Mouse (Mus musculus): ENCODE measurements at regions not wholly inside any gene's neighbourhood (a gene's known extent, or its start where the extent isn't known, plus 50 kb on each side); places are given as distances from the start of the nearest gene placed in this dataset.

DNA sequence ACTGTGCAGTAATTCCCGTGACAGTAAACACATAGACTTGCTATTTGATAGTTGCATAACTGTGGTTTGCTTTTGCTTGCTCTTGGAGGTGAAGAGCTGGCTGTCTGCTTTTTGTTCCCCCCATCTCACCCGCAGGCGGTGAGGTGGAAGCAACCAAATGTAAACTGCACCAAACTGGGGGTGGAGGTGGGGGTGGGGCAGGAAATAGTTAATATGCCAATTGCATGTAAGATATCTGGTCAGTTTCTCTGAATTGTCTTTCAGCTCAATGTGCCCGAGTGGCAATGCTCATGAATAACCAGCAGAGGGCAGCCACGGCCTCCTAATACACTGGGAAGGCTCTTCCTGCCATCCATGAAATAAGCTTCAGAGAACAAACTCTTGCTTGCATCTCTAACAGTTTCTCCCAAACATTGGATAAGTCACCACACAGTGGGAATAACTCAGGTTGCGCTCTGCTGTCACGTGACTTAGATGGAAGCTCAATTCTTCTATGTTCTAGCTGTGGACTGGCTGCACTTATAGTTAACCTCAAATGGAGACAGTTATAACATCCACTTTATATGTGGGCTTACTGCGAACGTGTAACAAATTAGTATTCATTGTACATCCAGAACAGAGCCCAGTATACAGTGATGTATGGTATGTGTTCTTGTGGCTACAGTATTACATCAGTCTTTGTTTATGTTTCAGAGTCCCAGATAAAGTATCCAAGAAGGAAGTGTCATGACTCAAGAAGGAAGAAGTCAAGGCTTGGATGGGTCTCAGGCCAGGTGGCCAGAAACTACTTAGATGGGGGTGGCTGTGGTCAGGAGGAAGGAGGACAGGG is 62.0 kb upstream of the Egflam start:
- DNase-seq = peak in 1 of 2 experiments; percentile 9

DNA sequence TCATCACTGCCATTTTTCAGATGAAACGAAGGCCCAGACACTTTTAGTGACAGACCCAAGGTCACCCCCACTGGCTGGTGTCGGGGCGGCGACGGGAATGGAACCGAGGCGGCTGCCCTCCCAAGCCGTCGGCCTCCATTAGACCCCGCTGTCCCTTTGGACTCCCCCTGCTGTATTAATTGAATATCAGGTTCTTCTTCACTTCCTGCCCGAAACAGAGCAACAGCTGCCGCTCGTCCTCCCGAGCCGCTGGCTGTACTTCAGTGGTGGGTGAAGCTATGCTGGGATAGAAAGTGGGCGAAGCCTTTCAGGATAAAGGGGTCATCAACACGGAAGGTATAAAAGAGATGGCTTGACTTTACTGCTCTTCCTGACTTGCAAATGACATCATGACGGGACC is 64.4 kb upstream of the Egflam start:
- no peak for DNase-seq

DNA sequence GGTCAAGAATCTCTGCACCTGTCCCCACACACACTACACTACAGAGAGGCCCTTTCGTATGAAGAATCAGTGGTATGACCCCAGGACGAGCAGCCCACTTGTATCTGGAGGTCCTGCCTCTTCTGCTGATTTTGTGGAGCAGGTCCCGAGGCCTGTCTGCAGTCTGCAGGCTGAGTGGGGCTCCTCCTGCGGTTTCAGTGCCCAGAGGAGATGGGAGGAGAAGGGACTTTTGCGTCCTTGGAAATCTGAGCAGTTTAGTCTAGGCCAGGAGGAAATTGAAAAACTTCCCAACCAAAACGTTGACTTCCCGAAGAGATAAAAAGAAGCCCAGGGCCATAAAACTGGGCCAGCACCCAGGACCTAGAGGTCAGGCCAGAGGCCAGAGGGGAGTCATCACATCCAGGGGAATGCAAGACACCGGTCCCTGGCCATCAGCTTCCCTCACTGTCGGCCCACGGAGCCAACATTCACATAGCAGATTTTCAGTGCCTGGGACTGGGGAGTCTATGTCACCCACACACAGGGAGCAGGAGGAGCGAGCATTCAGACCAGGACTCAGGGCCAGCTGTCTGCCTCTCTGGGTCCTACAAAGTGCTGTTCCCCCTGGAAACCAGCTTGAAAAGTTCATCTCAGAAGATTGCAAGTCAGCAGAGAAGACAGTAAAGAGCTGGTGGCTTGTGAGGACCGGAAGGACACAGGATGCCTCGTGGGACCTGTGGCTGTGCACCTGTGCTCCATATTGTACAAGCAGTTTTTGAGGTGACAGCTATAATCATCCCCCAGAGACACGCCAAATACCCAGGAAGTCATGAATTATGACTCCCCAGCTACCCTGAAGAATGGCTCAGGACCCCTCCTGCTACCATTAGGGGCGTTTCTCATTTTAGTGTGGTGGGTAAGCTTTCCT is 65.5 kb upstream of the Egflam start:
- DNase-seq = peak; percentile 16 to 51

DNA sequence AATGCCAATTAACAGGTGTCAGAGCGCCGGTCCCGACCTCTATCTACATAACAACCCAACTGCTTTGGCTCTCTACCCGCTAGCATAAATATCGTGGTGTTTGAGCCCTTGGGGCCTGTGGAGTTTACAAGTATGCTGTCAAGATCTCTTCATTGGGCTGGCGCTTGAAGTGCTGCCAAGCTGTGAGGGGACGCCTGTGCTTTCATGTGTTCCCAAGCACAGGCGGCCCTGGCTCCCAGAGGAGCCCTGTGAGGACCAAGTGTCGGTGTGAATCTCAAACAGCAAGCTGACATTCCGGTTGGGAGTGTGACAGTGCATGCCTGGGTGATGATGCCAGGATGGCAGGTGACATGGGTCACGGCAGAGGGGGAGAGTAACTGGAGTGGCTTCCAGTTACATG is 82.0 kb upstream of the Egflam start:
- no peak for DNase-seq

DNA sequence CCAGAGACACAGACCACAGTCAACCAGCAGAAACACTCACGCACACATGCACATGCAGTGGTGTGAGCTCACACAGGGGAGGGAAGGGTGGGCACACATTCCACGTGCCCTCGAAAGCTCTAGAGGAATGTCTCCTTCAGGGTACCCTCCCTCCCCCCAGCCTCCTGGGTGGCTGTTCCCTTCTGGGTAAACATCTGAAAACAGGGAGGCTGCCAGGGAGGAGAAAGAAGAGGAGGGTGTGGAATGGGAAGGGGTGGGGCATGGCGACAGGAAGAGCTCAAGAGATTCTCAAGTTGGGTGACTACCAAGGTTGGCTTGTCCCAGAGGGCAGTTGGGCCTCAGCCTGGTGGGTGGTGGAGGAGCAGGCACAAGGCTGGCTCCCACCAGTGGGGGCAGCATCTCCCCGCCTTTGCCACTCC is 82.6 kb upstream of the Egflam start:
- DNase-seq = no peak

DNA sequence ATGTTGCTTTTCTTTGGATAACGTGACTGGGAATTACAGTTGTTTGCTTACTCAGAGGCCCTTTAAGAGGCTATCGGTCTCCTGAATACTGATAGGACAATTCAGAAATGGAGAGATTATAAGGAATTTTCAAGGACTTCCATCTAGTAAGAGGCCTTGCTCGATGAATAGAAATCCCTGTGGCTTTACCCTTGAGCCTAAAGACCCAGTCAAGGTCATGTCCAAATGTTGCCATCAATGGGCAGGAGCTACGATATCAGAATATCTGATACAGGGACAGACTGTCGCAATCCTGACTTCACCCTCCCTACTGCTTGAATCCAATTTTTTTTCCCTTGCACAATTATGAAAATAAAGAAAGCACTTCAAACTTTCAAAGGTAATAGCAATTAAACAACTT is 85.5 kb upstream of the Egflam start:
- no peak for DNase-seq

DNA sequence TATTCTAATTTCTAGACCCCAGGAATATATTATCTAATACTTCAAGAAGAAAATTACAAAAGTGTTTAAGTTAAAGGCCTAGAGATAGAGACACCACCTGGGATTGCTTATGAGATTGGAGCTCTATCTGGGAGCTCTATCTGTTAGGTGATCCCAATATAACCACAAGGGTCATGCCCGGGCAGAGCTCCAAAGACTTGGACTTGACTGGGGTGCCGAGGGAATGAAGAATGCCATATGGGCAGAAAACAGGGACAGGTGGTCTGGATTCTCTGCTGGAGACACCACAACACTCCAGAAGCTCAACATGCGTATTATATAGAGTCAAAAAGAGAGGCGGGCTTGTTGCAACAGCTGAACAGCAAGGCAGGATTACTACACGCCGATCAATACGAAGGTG is 92.9 kb upstream of the Egflam start:
- no peak for DNase-seq

DNA sequence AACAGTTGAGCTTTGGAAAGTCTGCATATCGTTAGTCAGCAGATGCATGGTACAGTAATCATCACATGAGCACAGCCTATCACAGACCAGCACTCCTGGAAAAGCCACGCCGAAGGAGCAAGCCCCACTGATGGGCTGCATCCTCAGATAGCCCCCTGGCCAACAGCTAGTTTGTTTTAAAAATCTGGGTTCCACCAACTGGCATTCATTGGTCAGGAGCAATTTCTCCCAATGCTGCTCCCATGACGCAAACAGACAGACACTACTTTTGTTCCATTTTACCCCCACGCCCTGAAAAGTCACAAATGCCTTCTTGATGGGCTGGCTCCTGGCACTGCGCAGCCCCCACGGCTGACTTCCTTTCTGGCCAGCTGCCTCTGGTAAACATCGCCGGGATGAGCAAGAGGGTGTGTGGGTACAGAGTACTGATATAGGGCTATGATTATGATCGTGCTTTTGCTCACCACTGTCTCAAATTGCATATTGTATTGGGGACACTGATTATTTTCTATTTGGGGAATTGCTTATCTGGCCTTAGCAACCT is 95.0 kb upstream of the Egflam start:
- no peak for DNase-seq

DNA sequence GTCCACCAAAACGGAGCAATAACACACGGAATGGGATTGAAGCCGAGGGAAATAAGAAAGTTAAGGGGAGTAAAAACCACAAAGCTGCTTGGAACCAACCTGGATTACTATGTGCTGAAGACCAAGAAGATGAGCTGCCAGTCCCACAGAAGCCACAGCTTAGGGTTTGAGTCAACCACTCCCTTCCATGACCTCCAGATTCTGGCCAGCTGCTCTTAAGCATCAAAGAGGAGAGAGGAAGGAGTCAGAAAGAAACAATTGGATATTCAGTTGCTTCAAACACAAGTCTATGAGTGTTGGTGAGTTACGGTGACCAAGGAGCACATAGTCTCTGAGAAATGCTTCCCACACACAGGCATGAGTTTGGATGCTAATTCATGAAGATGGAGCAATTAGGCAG is 99.7 kb upstream of the Egflam start:
- no peak for DNase-seq

DNA sequence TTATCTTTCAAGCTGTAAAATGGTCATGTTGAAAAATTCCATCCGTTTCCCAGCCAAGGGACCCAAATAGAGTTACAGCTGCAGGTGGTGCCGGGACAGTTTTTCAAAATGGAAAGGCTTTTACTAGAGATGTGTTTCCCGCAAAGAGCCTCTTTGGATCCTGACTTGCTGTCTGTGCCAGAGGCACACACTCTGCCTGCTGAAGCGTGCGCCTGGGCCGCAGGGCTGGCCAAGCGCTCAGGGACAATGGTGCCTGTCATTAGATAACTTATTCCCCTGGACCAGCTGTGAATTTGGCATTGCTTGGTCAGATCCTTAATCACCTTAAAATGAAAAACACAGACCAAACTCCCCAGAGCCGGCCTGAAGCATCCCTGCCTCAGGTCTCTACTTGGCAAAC is 110.3 kb upstream of the Egflam start:
- no peak for DNase-seq

DNA sequence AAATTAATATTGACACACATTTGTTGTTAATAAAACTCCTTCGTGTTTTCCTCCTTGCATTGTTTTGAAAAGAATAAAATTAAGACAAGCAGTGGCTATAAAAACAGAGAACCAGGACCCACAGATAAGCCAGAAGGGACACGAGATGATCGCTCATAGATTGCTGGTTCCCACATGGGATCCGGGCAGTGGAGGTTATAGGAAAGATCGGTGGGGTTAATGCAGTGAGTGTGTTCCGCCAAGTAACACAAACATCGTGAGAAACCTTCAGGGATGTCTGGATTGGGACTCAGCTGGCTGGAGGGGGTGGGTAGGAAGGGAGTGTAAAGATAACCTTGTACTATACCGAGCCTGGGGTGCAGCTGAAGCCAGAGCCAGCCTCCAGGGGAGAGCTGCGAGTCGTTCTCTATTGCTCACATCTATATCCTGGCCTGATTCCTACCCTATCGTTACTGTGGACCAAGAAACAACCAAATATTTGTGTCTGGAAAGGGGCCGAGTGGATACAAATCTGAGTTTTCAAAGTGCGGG is 116.6 kb upstream of the Egflam start:
- DNase-seq = no peak

DNA sequence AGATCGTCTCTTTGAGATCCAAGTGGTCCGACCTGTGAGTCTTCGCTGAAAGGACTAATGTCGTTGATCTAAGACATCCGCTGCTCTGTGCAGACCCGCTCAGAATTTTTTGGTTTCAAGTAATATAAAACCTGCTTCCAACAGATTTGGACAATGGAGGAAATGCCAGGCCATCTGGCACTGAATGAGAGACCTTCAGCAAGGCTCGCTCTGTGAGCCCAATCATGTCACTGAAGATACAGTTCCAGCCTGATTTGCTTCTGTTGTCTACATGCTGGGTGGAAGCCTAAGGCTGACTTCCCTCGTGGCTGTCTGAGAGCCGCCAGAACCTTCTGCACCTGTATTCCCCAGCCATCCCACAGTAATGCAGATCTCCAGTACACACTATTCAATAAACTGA is 123.4 kb upstream of the Egflam start:
- no peak for DNase-seq

DNA sequence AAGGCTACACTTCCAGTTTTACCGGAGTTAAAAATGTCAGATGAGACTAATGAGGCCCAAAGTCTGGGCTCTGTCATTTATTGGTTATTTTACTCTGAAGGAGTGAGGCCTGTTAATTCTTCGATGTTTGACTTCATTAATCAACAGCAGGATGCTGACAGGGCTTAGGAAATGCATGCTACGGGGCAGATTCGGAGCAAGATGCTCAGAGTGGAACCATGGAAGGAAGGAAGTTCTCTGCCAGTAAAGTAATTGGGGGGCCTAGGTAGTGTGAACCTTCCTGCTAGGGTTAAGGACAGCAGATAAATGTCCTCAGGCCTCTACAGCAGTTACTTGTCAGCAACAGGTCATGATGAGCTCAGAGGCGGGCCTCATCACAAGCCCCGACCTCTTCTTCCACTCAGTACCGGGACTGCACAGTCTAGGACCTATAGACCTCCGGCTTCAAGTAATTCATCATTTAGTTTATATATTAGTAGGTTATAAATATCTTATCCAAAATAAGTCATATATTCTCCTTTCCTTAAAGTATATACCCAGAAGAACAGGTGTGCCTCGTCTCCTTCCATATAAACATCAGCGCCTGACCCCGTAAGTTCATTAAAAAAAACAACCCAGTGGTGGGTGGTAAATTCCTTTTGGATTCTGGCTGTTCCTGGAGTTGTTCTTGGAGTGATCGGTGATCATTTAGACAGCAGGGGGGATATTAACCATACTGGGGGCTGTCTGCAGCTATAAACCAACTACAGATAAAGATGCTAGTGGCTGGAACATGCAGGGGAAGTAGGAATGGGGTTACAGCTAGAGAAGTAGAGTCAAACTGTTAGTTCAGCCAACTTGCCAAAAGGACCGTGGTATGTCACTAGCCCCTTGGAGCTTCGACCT is 124.9 kb upstream of the Egflam start:
- DNase-seq = no peak

DNA sequence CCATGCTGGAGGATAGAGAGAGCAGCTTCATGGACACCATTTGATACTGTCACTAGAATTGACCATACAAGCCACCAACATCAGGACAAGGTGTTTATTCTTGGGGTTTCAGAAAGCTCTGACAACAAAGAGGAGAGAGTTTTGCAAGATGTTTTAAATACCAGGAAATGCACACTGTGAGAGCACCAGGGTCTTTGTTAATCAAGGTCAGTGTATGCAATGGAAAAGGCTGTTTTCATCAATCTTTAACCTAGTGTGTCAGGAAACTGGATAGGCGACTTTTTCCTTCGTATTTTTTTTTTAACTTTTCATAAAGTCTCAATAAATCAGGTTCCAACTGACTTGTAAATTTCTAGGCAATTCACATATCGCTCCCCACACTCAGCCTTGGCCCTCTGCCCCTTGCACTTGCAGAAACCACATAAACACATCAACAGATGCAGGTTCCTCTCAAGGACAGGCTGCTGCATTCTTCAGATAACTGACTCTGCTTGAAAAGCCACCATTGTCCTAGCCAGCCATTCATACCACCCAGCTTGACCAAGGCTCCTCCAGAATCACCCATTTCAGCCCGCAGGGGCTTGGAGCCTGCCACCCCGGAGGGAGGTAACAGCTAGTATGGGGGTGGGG is 132.9 kb upstream of the Egflam start:
- no peak for DNase-seq

DNA sequence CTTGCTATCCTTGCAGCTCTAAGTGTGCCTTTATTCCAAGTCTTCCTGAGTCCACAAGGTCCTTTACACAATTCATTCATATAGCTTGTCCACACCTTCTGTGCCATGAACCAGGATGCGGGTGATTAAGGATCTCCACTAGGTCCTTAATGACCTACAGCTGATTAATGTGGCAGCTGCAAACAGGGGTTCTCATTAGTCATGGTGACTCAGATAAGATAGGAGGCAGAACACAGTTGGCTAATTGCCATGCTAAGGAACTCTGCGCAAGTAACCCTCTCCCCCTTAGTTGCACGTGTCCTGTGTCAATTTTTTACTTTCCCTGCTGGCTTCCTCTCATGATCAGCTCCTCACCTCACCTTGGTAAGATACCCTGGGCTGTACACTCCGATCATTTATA is 139.7 kb upstream of the Egflam start:
- no peak for DNase-seq

DNA sequence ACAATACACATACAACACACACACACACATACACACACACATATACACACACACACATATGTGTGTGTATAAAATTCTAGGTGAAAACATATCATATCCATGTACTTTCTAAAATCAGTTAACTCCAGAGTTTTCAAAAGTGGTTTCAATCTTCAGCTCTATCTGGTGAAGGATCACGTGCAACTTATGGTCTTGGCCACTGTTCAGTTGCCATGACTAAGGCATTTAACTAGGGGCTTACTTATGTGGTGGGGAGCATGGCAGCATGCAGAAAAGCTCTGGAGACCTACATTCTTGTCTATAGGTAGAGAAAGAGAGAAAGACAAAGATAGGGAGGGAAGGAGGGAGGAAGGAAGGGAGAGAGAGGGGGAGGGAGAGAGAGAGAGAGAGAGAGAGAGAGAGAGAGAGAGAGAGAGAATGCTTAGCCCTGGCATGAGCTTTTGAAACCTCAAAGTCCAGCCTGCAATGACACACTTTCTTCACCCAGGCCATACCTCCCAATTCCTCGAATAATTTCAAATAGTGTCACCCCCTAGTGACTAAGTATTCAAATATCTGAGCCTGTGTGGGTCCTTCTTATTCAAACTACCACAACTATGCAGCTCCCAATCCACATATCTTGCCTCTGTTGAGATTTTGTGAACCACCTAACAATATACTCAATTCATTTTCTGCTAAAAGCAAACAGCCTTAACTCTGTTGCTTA is 155.1 kb upstream of the Egflam start:
- no peak for DNase-seq

DNA sequence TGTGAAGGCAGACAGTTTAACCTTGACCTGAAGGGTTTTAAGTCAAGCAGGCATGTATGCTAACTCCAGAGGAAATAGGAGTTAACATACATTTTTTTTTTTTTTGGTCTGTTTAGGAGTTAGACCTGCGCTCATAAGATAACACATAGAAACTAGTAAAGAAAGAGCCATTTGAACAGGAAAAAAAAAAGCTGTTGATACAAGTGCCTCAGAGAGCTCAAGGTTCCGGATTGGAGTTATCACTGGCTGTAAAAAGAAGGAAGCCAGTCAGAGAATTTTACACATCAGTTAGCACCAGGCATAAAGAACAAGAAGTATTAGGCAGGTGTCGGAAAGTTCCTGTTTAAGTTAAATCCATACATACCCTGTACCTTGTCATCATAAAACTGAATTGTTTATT is 156.2 kb upstream of the Egflam start:
- no peak for DNase-seq

DNA sequence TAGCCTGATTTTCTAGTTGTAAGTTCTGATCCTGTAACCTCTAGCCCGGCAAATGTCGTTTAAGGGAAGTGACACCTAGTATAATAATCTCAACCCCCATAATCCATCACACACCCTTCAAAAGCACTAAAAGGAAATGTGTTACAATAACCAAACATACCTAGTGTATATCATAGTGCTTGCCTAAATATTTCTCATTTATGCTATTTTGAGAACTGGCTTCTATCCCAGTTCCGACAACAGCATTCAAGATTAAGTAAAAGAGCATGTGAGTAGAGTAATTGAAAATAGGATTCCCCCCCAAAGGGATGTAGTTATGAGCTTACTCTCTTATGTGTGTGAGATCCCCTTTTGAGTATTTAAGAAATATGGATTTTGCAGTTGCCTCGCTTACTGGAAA is 165.1 kb upstream of the Egflam start:
- DNase-seq = no peak

DNA sequence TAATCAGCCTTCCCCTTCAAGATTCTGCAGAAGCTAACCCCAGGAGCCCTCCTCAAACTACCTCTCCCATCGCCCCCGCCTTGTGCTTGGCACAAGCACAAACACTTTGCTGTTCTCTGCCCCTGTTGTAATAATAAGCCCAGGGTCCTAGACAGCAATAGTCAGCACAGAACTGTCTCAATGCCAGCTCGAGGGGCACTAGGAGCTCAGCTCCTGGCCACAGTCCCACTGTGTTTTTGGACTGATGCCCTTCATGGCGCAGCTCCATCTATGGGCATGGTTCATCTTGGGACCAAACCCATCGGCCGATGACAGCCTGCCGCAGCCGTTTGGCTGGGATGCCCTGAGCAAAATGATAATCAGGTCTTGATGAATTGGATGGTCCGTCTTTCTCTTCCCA is 165.5 kb upstream of the Egflam start:
- DNase-seq = no peak

DNA sequence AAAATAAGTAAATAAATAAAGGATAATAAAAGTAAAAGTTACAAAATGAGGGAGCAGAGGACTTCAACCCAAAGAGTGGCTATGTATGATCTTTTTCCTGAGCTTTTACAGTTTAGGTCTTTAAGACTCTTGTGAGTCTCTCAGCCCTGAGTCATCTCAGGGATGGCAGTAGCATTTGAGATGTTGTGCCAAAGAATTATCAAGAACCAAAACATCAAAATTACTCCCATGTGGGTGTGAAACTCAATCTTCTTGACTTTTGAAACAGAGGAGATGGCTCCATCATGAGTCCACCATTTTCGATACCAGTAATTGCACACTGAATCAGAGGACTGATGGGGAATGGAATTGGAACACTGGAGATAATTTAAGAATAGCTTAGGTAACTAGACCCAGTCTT is 174.0 kb upstream of the Egflam start:
- DNase-seq = no peak

DNA sequence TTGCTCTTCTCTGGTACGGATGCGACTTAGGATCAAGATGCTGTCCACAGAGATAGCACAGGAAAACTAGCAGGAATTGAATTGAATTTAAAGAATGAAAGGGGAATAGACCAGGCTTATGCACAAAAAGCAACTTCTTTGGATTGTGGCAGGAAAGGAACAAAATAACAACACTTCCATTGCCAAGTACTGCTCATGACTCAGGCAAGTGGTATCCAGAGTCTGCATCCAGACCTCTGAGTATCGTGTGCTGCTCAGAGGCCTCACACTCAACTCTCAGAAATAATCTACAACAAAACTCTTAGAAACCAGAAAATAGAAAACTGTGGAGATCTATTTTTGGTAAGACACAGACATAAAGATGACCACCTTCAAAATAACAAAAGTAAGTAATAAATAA is 176.1 kb upstream of the Egflam start:
- no peak for DNase-seq
